Mouse (Mus musculus): Measurements from ENCODE around the gene Stat5b. TPM values are rescaled to one million over a fixed set of nuclear protein-coding genes. Genes with fewer than 3 reads are reported as not detected.

The Stat5b gene
- total and polyA plus RNA-seq, 3 experiments: 29.3 to 37.0 (median 32.3) TPM

- H3K9me3 ChIP-seq (replicated peaks; ENCODE audit: insufficient read depth, low read length): no peaks in the 10 kb centered on the region
- peaks cover 0 to 18% of the 10 kb centered on the region in 2 experiments; a peak in 3 of 4 replicates for H3K36me3 ChIP-seq (ENCODE audit: control insufficient read depth in 1 of 2, insufficient read depth in 2 of 2, low read length in 2 of 2)
- no peak overlapping the region for H3K27ac ChIP-seq (ENCODE audit: control insufficient read depth, low read depth, low read length)
- TF ChIP-seq RAD21 (IDR thresholded peaks at IDR 0.05; ENCODE audit: low read depth, low read length) (no peak), ZC3H11A (IDR thresholded peaks at IDR 0.05; ENCODE audit: low read depth, low read length) (no peak)
- H3K9ac ChIP-seq (ENCODE audit: control insufficient read depth, low read depth, low read length, poor library complexity, severe bottlenecking): no peak overlapping the region
- peaks cover 11% of the 10 kb centered on the region; the same call in 1 of the 2 replicates for H3K79me2 ChIP-seq (ENCODE audit: control insufficient read depth, insufficient read depth, low read length, poor library complexity)
- no peaks in the 10 kb centered on the region for H3K27me3 ChIP-seq (ENCODE audit: control insufficient read depth in 1 of 2, insufficient read depth in 2 of 2, low read length in 2 of 2)
- H3K4me3 ChIP-seq (ENCODE audit: control insufficient read depth in 1 of 2, insufficient read depth in 1 of 2, low read depth in 2 of 2, low read length in 2 of 2): no peak overlapping the region
- peaks cover 12 to 35% of the 10 kb centered on the region in 2 experiments for H3K4me1 ChIP-seq (ENCODE audit: control insufficient read depth in 1 of 2, insufficient read depth in 2 of 2, low read length in 2 of 2)
- no peak for DNase-seq (ENCODE audit: low read depth, low spot score)
Measured at GRCm38 (mm10) chr11:100816801-100817200, 33.7 kb downstream of the Stat5b start.

- TF ChIP-seq RAD21 (IDR thresholded peaks at IDR 0.05; ENCODE audit: low read depth, low read length) (no peak), MYB (IDR thresholded peaks at IDR 0.05; ENCODE audit: low read depth, low read length) (no peak), TCF12 (IDR thresholded peaks at IDR 0.05; ENCODE audit: low read depth, low read length) (no peak), EP300 (IDR thresholded peaks at IDR 0.05; ENCODE audit: low read depth in 1 of 2, low read length in 2 of 2) (no peak)
- H3K4me1 ChIP-seq (ENCODE audit: control insufficient read depth in 1 of 2, insufficient read depth in 2 of 2, low read length in 2 of 2): peaks cover 12 to 35% of the 10 kb centered on the region in 2 experiments
- no peaks in the 10 kb centered on the region for H3K9me3 ChIP-seq (replicated peaks; ENCODE audit: insufficient read depth, low read length)
Measured at GRCm38 (mm10) chr11:100816342-100816741, 34.2 kb downstream of the Stat5b start.

GRCm38 (mm10) chr11:100814498-100814897 lies 36.0 kb downstream of the Stat5b start:
- no peak overlapping the region for H3K27ac ChIP-seq (ENCODE audit: control insufficient read depth, low read depth, low read length)
- no peak for DNase-seq (ENCODE audit: low read depth, low spot score)
- no peaks in the 10 kb centered on the region for H3K27me3 ChIP-seq (ENCODE audit: control insufficient read depth in 1 of 2, insufficient read depth in 2 of 2, low read length in 2 of 2)

More at GRCm38 (mm10) chr11:100816342-100816741, 34.2 kb downstream of the Stat5b start:
- Histone ChIP-seq H3K27me3 (ENCODE audit: control insufficient read depth in 1 of 2, insufficient read depth in 2 of 2, low read length in 2 of 2) (no peaks in the 10 kb centered on the region), H3K79me2 (ENCODE audit: control insufficient read depth, insufficient read depth, low read length, poor library complexity) (peaks cover 11% of the 10 kb centered on the region; the same call in 1 of the 2 replicates), H3K9ac (ENCODE audit: control insufficient read depth, low read depth, low read length, poor library complexity, severe bottlenecking) (no peak overlapping the region), H3K4me3 (ENCODE audit: control insufficient read depth in 1 of 2, insufficient read depth in 1 of 2, low read depth in 2 of 2, low read length in 2 of 2) (no peak overlapping the region), H3K27ac (ENCODE audit: control insufficient read depth, low read depth, low read length) (no peak overlapping the region), H3K36me3 (ENCODE audit: control insufficient read depth in 1 of 2, insufficient read depth in 2 of 2, low read length in 2 of 2) (peaks cover 0 to 18% of the 10 kb centered on the region in 2 experiments; a peak in 3 of 4 replicates)
- DNase-seq (ENCODE audit: low read depth, low spot score): no peak

More at GRCm38 (mm10) chr11:100814498-100814897, 36.0 kb downstream of the Stat5b start:
- Histone ChIP-seq H3K4me1 (ENCODE audit: control insufficient read depth in 1 of 2, insufficient read depth in 2 of 2, low read length in 2 of 2) (peaks cover 4 to 26% of the 10 kb centered on the region in 2 experiments), H3K36me3 (ENCODE audit: control insufficient read depth in 1 of 2, insufficient read depth in 2 of 2, low read length in 2 of 2) (peaks cover 2 to 10% of the 10 kb centered on the region in 2 experiments), H3K9ac (ENCODE audit: control insufficient read depth, low read depth, low read length, poor library complexity, severe bottlenecking) (no peak overlapping the region), H3K9me3 (replicated peaks; ENCODE audit: insufficient read depth, low read length) (no peaks in the 10 kb centered on the region), H3K4me3 (ENCODE audit: control insufficient read depth in 1 of 2, insufficient read depth in 1 of 2, low read depth in 2 of 2, low read length in 2 of 2) (no peak overlapping the region), H3K79me2 (ENCODE audit: control insufficient read depth, insufficient read depth, low read length, poor library complexity) (peaks cover 9% of the 10 kb centered on the region; the same call in 1 of the 2 replicates)
- TF ChIP-seq HCFC1 (IDR thresholded peaks at IDR 0.05; ENCODE audit: low read depth, low read length) (no peak), NRF1 (IDR thresholded peaks at IDR 0.05; ENCODE audit: insufficient read depth, low read depth, low read length, poor library complexity, severe bottlenecking) (no peak), SMC3 (IDR thresholded peaks at IDR 0.05; ENCODE audit: low read depth, low read length) (no peak), ZMIZ1 (IDR thresholded peaks at IDR 0.05; ENCODE audit: low read depth, low read length) (no peak), CTCF (IDR thresholded peaks at IDR 0.05 in 2 of 3, conservative IDR thresholded peaks at IDR 0.05 in 1 of 3; ENCODE audit: control insufficient read depth in 1 of 3, insufficient read depth in 1 of 3, low read depth in 2 of 3, low read length in 3 of 3, poor library complexity in 1 of 3, severe bottlenecking in 1 of 3) (no peak), KAT2A (conservative IDR thresholded peaks at IDR 0.05; ENCODE audit: low read depth, low read length) (no peak), MXI1 (IDR thresholded peaks at IDR 0.05; ENCODE audit: low read depth, low read length) (no peak), TBP (IDR thresholded peaks at IDR 0.05; ENCODE audit: low read depth, low read length) (no peak), CHD2 (IDR thresholded peaks at IDR 0.05; ENCODE audit: low read length) (no peak), MYB (IDR thresholded peaks at IDR 0.05; ENCODE audit: low read depth, low read length) (no peak), NELFE (IDR thresholded peaks at IDR 0.05; ENCODE audit: low read depth, low read length) (no peak), MYC (IDR thresholded peaks at IDR 0.05; ENCODE audit: low read depth, low read length) (no peak), MAFK (IDR thresholded peaks at IDR 0.05; ENCODE audit: borderline replicate concordance, low read depth, low read length) (no peak), GATA1 (IDR thresholded peaks at IDR 0.05; ENCODE audit: low read depth, low read length) (no peak), ELF1 (IDR thresholded peaks at IDR 0.05; ENCODE audit: low read depth, low read length) (no peak), USF1 (IDR thresholded peaks at IDR 0.05; ENCODE audit: low read depth, low read length) (no peak), UBTF (IDR thresholded peaks at IDR 0.05; ENCODE audit: borderline replicate concordance, insufficient read depth, low read depth, low read length) (no peak), RAD21 (IDR thresholded peaks at IDR 0.05; ENCODE audit: low read depth, low read length) (no peak), ZC3H11A (IDR thresholded peaks at IDR 0.05; ENCODE audit: low read depth, low read length) (no peak), ZKSCAN1 (IDR thresholded peaks at IDR 0.05; ENCODE audit: low read depth, low read length) (no peak)

Measured in MEL (cell line).